Mouse (Mus musculus) forebrain, embryonic 16.5 days (tissue): ENCODE measurements at regions not wholly inside any gene's neighbourhood (a gene's known extent, or its start where the extent isn't known, plus 50 kb on each side); places are given as distances from the start of the nearest gene placed in this dataset.
A peak's percentile ranks its signal among the peaks of the same experiment; 100 is the strongest.

Experiments used
- ATAC-seq: fragments of 200-750 bp; cut with Nextera tagmentation; 2 replicates; pipeline ENCODE4 v1.8.0; 2017; ENCODE audit warnings: mild to moderate bottlenecking, moderate library complexity
- H3K27ac ChIP-seq: fragments of 300-500 bp; sonication (generic); 2 replicates; pipeline ENCODE4 v1.5.1; 2014; ENCODE audit warnings: low read length, control low read depth
- H3K27me3 ChIP-seq: fragments of 300-500 bp; sonication (generic); replicated peaks from 2 replicates; pipeline ENCODE4 v1.6.1; 2014; ENCODE audit warnings: low read length; ENCODE audit not compliant: control insufficient read depth, insufficient read depth
- H3K36me3 ChIP-seq: fragments of 300-500 bp; sonication (generic); 2 replicates; pipeline ENCODE4 v1.6.1; 2014; ENCODE audit not compliant: control insufficient read depth, insufficient read depth
- H3K4me1 ChIP-seq: fragments of 300-500 bp; sonication (generic); replicated peaks from 2 replicates; pipeline ENCODE4 v1.6.1; 2014; ENCODE audit warnings: low read length; ENCODE audit not compliant: control insufficient read depth, insufficient read depth
- H3K4me2 ChIP-seq: fragments of 300-500 bp; sonication (generic); 2 replicates; pipeline ENCODE4 v1.6.1; 2014; ENCODE audit warnings: mild to moderate bottlenecking, low read length, control low read depth
- H3K4me3 ChIP-seq: fragments of 300-500 bp; sonication (generic); replicated peaks from 2 replicates; pipeline ENCODE4 v1.5.1; 2014; ENCODE audit warnings: mild to moderate bottlenecking, low read length, control low read depth
- H3K9ac ChIP-seq: fragments of 300-500 bp; sonication (generic); replicated peaks from 2 replicates; pipeline ENCODE4 v1.6.1; 2014; ENCODE audit warnings: low read depth, low read length, control low read depth
- H3K9me3 ChIP-seq: fragments of 300-500 bp; sonication (generic); 2 replicates; pipeline ENCODE4 v1.6.1; 2016; ENCODE audit warnings: low read length; ENCODE audit not compliant: control insufficient read depth
- WGBS: fragments of 180-500 bp; shearing (Covaris S2); extraction: QIAGEN DNeasy Blood & Tissue Kit; methylation state at CpG from one replicate; pipeline ENCODE4 v1.1.7; 2014; 5-methylcytosine and 5-hydroxymethylcytosine counted together

GRCm38 (mm10) chrX:96019556-96019955 is 62.8 kb upstream of the Las1l start:
- H3K36me3 ChIP-seq = no peaks in the 10 kb centered on the region
- peak; percentile 54; the same call in 1 of the 2 replicates for ATAC-seq
- 43% methylated on average over 2 of the region's 2 CpGs for WGBS
- H3K4me1 ChIP-seq = no peaks in the 10 kb centered on the region
- no peak overlapping the region for H3K27ac ChIP-seq
- no peaks in the 10 kb centered on the region for H3K27me3 ChIP-seq
- H3K9ac ChIP-seq = no peak overlapping the region
- no peak overlapping the region for H3K4me2 ChIP-seq
- H3K9me3 ChIP-seq = no peaks in the 10 kb centered on the region
- no peak overlapping the region for H3K4me3 ChIP-seq

- WGBS = 70% methylated on average over 3 of the region's 3 CpGs
- no peak overlapping the region for H3K4me2 ChIP-seq
- H3K9me3 ChIP-seq = no peaks in the 10 kb centered on the region
- H3K9ac ChIP-seq = no peak overlapping the region
- no peak overlapping the region for H3K27ac ChIP-seq
- no peaks in the 10 kb centered on the region for H3K4me1 ChIP-seq
- no peaks in the 10 kb centered on the region for H3K27me3 ChIP-seq
- H3K4me3 ChIP-seq = no peak overlapping the region
- H3K36me3 ChIP-seq = no peaks in the 10 kb centered on the region
- ATAC-seq = no peak
Observed at GRCm38 (mm10) chrX:96020407-96020806, 63.6 kb upstream of the Las1l start.

DNA sequence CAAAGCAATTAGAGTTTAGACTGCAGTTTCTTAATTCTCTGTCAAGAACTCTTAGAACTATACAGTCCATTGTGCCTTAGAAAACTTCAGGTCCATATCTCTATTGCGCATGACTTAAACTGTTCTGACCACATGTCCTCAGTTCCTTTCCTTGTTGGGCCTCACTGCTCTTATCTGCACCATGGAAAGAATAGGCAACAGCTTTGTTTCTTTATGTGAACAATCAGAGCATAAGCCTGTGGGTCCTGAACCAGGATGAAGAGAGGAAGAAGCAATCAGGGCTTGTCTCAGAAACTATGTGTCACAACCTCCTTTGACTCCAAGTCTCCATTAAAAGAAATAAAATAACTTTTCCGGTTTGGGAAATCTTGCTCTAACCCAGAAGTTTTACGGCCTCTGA is 68.6 kb upstream of the Las1l start:
- no peak overlapping the region for H3K9ac ChIP-seq
- WGBS = 93% methylated on average over 3 of the region's 3 CpGs
- no peak overlapping the region for H3K4me2 ChIP-seq
- no peak for ATAC-seq
- H3K27me3 ChIP-seq = no peaks in the 10 kb centered on the region; the same call in 1 of the 2 replicates
- H3K36me3 ChIP-seq = no peaks in the 10 kb centered on the region
- no peaks in the 10 kb centered on the region for H3K9me3 ChIP-seq
- no peaks in the 10 kb centered on the region for H3K4me1 ChIP-seq
- no peak overlapping the region for H3K27ac ChIP-seq
- no peak overlapping the region for H3K4me3 ChIP-seq

GRCm38 (mm10) chrX:96025876-96026275 is 69.1 kb upstream of the Las1l start:
- H3K4me1 ChIP-seq = no peaks in the 10 kb centered on the region
- no peak overlapping the region for H3K27ac ChIP-seq
- no peak overlapping the region for H3K4me2 ChIP-seq
- no peaks in the 10 kb centered on the region for H3K36me3 ChIP-seq
- H3K9ac ChIP-seq = no peak overlapping the region
- no peaks in the 10 kb centered on the region; the same call in 1 of the 2 replicates for H3K27me3 ChIP-seq
- WGBS = 81% methylated on average over 5 of the region's 5 CpGs
- H3K9me3 ChIP-seq = no peaks in the 10 kb centered on the region
- ATAC-seq = no peak
- no peak overlapping the region for H3K4me3 ChIP-seq

- Histone ChIP-seq H3K4me3 (no peak overlapping the region), H3K4me2 (no peak overlapping the region), H3K4me1 (no peaks in the 10 kb centered on the region), H3K9ac (no peak overlapping the region), H3K9me3 (no peaks in the 10 kb centered on the region), H3K27ac (no peak overlapping the region), H3K36me3 (no peaks in the 10 kb centered on the region), H3K27me3 (no peaks in the 10 kb centered on the region)
- WGBS = 71% methylated on average over 5 of the region's 5 CpGs
- no peak for ATAC-seq
Observed at GRCm38 (mm10) chrX:96031591-96031990, 64.3 kb upstream of the Msn start.

GRCm38 (mm10) chrX:96035307-96035706 is 60.5 kb upstream of the Msn start:
- H3K36me3 ChIP-seq = no peaks in the 10 kb centered on the region
- no peak overlapping the region for H3K9ac ChIP-seq
- H3K4me1 ChIP-seq = no peaks in the 10 kb centered on the region
- no peak overlapping the region for H3K4me3 ChIP-seq
- no peak for ATAC-seq
- H3K9me3 ChIP-seq = no peaks in the 10 kb centered on the region
- H3K27me3 ChIP-seq = no peaks in the 10 kb centered on the region
- no peak overlapping the region for H3K4me2 ChIP-seq
- no peak overlapping the region for H3K27ac ChIP-seq

DNA sequence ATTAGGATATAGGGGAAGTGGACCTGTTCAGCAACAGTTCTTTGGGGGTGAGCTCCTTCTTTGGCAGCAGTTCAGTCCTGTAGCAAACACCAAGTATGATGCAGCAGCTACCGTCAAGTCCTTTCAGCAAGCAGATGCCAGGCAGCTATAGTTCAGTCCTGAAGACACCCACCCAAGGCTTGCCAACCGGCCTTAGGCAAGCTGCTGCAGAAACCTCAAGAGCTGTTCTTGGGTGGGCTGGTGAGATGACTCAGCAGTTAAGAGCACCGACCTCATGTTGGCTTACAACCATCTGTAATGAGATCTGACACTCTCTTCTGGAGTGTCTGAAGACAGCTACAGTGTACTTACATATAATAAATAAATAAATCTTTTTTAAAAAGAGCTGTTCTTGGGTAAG is 53.6 kb upstream of the Msn start:
- no peak for ATAC-seq

More for the DNA sequence above, 53.6 kb upstream of the Msn start:
- Histone ChIP-seq H3K27me3 (no peaks in the 10 kb centered on the region), H3K9ac (no peak overlapping the region), H3K4me2 (no peak overlapping the region), H3K9me3 (no peaks in the 10 kb centered on the region), H3K36me3 (no peaks in the 10 kb centered on the region), H3K27ac (no peak overlapping the region), H3K4me1 (no peaks in the 10 kb centered on the region), H3K4me3 (no peak overlapping the region)
- WGBS = 70% methylated on average over 3 of the region's 3 CpGs
